Mouse (Mus musculus): ENCODE measurements around the gene Arhgdia.
"Not testable (repeated sequence)": the region's sequence is repeated elsewhere in the genome, so short reads cannot be mapped to it uniquely, and the experiment has no call there.

Arhgdia gene

DNA sequence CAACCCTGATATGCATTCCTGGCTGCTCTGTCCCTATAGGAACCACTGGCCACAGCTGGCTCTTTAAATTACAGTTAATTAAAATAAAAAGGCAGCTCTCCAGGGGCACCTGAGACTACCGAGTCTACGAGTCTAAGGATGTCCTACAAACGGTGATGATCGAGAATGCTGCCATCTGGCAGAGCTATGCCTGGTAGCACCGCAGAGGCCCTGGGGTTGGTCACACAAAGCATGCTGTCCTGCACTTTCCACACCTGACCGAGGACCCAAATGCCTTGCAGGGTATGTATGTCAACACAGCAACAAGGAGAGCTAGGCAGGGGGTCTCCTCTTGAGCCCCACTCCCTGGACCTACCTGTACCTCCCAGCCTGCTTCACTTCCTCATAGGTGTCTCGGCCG is 32.6 kb upstream of the Arhgdia start:
- DNase-seq (ENCODE audit: low spot score in 2 of 2), result peak in 1 of 2 experiments; percentile 29

DNA sequence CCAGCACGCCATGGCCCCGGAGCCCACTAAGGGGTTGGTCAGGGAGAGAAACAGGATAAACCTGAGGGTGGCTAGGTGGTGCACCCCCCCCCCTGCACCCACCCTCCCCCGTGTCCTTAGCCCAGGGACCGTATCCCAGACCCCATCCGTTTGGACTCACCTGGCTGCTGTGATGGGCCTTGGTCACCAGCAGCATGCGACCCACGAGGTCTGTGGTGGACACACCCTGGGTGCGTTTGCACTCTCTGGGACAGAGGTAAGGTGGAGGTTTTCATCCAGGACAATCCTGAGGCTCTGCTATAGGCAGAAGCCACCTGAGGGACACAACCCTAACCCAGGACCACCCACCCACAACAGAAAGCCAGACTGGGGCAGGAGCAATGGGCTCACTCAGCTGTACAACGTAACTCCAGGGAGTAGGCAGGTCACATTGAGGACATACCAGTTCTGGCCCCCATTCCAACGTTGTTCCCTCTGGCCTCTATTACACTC is 32.1 kb upstream of the Arhgdia start:
- peak in 1 of 2 experiments; percentile 27 for DNase-seq (ENCODE audit: low spot score in 2 of 2)

- peak; percentile 75 to 77 for DNase-seq (ENCODE audit: low spot score in 2 of 2)
Measured at GRCm38 (mm10) chr11:120612763-120613162, 31.3 kb upstream of the Arhgdia start.

GRCm38 (mm10) chr11:120610477-120611046 is 29.1 kb upstream of the Arhgdia start:
- peak in 1 of 2 experiments; percentile 30 for DNase-seq (ENCODE audit: low spot score in 2 of 2)

DNA sequence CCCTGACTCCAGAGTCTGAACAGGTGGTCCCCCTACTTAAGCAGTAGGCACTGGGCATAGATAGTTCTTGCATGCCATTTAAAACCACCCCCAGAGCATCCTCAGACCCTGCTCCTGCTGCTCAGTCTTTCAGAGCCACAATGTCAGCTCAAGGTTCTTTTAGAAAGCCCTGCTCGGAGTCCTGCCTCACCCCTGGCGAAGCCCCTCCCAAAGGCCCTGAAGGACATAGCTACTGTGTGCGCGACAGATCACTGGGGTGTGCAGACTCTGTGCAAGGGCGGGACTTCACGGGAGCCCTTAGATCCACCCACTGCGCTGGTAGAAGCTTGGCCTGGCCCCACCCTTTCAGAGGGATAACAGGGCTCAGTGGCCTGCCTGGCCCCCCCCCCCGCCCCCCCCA is 27.8 kb upstream of the Arhgdia start:
- peak in 1 of 2 experiments; percentile 27 for DNase-seq (ENCODE audit: low spot score in 2 of 2)

GRCm38 (mm10) chr11:120608241-120609034 is 27.0 kb upstream of the Arhgdia start, which contains the start of gene Npb:
Gene Npb, plus strand, starts transcription at chr11:120608477.
- DNase-seq (ENCODE audit: low spot score in 2 of 2), result peak in 1 of 2 experiments; percentile 34

DNA sequence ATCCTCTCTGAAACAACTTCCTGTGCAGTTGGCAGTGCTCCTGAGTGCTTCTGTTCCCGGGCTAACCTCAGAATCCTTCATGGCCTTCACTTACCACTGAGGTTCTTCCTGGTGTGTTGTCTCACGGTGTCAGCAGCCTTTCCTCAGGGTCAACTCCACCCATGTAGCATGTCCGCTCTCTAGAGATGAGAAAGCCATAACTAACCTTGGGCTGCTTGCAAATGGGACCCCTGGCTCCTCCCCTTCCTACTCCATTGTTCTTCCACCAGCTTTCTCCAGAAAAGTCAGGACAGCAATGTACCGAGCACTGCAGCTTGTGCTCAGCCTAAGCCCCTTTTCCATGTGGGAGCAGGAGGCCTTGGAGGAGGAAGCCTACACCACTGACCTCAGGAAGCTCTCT is 25.3 kb upstream of the Arhgdia start:
- no peak for DNase-seq (ENCODE audit: low spot score in 2 of 2)

DNA sequence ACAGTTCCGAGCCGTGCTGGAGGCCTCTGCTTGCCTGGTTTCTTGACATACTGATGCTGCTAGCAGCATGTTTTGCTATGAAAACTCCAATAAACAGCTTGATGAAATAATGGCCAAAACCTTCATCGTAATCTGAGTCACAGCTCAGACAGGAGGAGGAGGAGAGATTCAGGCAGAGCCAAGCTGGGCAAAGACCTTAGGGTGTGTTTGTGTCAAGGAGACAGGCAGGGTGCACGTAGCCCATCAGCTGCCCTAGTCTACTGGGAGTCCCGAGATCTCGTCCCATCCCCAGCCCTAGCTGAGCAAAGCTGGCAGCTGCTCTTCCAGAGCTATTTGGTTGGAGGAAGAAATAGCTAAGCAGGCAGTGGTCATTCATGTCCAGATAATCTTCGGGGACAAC is 24.2 kb upstream of the Arhgdia start:
- DNase-seq (ENCODE audit: low spot score in 2 of 2), result no peak

DNA sequence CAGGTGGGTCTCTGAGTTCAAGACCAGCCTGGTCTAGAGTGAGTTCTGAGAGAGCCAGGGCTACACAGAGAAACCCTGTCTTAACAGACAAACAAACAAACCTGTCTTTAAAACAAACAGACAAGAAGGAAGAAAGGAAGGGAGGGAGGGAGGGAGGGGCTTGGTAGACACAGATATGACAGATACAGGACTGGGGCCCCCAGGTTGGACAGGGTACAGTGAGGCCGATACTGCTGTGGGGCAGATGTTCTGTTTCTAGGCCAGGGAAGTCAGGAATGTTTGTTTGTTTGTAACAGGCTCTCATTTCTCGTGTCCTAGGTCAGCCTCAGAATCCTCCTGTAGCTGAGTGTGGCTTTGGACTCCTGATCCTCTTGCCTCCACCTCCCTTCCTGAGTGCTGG is 22.1 kb upstream of the Arhgdia start:
- no peak for DNase-seq (ENCODE audit: low spot score in 2 of 2)

- DNase-seq (ENCODE audit: low spot score in 2 of 2), result no peak
Measured at GRCm38 (mm10) chr11:120600716-120601115, 19.3 kb upstream of the Arhgdia start.

GRCm38 (mm10) chr11:120598990-120599549 is 17.6 kb upstream of the Arhgdia start:
- peak in 1 of 2 experiments; percentile 36 for DNase-seq (ENCODE audit: low spot score in 2 of 2)

GRCm38 (mm10) chr11:120598283-120598989 is 17.0 kb upstream of the Arhgdia start, which contains the start of the genes Alyref and Anapc11:
Gene Alyref, minus strand, starts transcription at chr11:120598365.
Gene Anapc11, plus strand, starts transcription at chr11:120598421.
- peak; percentile 96 for DNase-seq (ENCODE audit: low spot score in 2 of 2)

GRCm38 (mm10) chr11:120597240-120598235 is 16.1 kb upstream of the Arhgdia start:
- peak in 1 of 2 experiments; percentile 36 for DNase-seq (ENCODE audit: low spot score in 2 of 2)

- no peak for DNase-seq (ENCODE audit: low spot score in 2 of 2)
Measured at GRCm38 (mm10) chr11:120588531-120588930, 7.1 kb upstream of the Arhgdia start.

DNA sequence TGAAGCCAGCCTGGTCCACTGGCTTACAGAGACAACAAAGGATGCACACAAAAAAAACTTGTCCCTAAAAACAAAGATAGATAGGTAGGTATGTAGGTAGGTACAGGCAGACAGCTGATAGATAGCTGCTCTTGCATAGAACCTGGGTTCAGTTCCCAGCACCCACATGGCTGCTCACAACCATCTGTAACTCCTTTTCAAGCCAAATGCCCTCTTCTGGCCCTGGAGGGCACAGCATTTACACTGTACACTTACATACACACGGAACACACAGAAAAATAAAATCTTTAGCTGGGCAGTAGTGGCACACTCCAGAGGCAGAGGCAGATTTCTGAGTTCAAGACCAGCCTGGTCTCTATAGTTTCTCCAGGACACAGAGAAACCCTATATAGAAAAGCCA is 2.5 kb upstream of the Arhgdia start:
- no peak for DNase-seq (ENCODE audit: low spot score in 2 of 2)

- DNase-seq (ENCODE audit: low spot score in 2 of 2), result not testable (repeated sequence)
Measured at GRCm38 (mm10) chr11:120582982-120583293, 1.5 kb upstream of the Arhgdia start.

DNA sequence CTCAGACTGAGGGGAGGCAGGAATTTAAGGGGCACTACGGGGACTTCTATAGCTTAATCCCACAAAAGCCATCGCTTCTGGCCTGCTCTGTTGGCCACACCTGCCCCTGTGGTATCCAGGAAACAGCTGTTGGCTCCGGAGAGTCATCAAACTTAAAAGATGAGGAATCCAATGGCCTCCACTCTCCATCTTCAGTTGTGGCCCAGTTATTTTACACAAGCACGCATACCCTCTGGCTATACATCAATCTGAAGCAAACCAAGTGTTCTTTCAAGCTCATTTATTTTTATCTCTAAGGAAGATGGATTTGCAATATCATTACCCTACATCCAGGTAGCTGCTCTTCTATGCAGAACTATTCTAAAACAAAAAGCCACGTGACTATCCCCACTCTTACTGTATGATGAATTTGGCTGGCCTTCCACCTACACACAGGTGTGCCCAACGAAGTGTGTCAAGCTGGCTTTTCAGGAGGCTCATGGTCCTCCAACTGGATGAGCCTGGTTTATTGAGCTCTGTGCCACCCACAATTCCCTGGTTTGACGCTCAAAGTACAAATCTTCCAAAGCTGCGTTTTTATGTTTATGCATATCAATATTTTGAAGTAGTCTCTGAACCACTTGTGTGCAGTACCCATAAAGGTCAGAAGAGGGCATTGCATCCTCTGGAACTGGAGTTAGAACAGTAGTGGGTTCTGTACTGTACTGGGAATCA is 1.0 kb upstream of the Arhgdia start:
- DNase-seq (ENCODE audit: low spot score in 2 of 2), result peak in 1 of 2 experiments; percentile 36

DNA sequence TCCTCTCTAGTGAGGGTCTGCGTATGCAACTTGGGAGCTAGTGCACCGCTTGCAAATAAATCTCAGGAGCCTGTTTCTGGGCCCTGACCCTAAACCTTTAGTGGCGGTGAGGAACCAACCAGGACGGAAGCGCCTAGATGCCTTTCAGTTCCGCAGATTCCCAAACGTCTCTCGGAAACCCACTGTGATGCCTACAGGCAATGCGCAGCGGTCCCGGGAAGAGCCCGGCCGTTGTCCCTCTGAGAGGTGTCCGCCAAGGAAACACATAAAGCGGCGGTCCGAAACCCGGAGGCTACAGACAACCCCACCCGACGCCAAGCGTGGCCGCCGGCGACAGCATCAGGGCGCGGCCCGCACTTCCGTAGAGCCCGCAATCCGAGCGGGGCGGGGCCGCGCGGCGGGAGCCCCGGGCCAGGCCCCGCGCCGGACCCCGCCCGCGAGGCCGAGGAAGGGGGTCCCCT is 523 bp downstream of the Arhgdia start:
- DNase-seq (ENCODE audit: low spot score in 2 of 2), result peak; percentile 43 to 55

GRCm38 (mm10) chr11:120580190-120580589 is 1.2 kb downstream of the Arhgdia start:
- DNase-seq (ENCODE audit: low spot score in 2 of 2), result peak; percentile 34 to 62

All from right cerebral cortex, postnatal 10 days (tissue).